Mouse (Mus musculus) hindbrain, embryonic 12.5 days (tissue): Measurements from ENCODE around the gene Kif1c. TPM values are rescaled to one million over a fixed set of nuclear protein-coding genes. Genes with fewer than 3 reads are reported as not detected.
"Not testable (repeated sequence)": the region's sequence is repeated elsewhere in the genome, so short reads cannot be mapped to it uniquely, and the experiment has no call there.

Experiments
- ATAC-seq: fragments of 200-750 bp; cut with Nextera tagmentation; 2 replicates; pipeline ENCODE4 v1.8.0; 2017; ENCODE audit warnings: moderate TSS enrichment; ENCODE audit not compliant: low FRiP score
- H3K27ac ChIP-seq: fragments of 300-500 bp; sonication (generic); 2 replicates; pipeline ENCODE4 v1.5.1; 2016; ENCODE audit warnings: mild to moderate bottlenecking
- H3K27me3 ChIP-seq: fragments of 300-500 bp; sonication (generic); 2 replicates; pipeline ENCODE4 v1.6.1; 2016; ENCODE audit warnings: mild to moderate bottlenecking
- H3K36me3 ChIP-seq: fragments of 300-500 bp; sonication (generic); 2 replicates; pipeline ENCODE4 v1.6.1; 2016; ENCODE audit warnings: mild to moderate bottlenecking
- H3K4me1 ChIP-seq: fragments of 300-500 bp; sonication (generic); 2 replicates; pipeline ENCODE4 v1.6.1; 2016
- H3K4me2 ChIP-seq: fragments of 300-500 bp; sonication (generic); replicated peaks from 2 replicates; pipeline ENCODE4 v1.6.1; 2016; ENCODE audit warnings: mild to moderate bottlenecking
- H3K4me3 ChIP-seq: fragments of 300-500 bp; sonication (generic); 2 replicates; pipeline ENCODE4 v1.5.1; 2016; ENCODE audit warnings: mild to moderate bottlenecking
- H3K9ac ChIP-seq: fragments of 300-500 bp; sonication (generic); 2 replicates; pipeline ENCODE4 v1.6.1; 2016; ENCODE audit warnings: mild to moderate bottlenecking, moderate library complexity
- H3K9me3 ChIP-seq: fragments of 300-500 bp; sonication (generic); replicated peaks from 2 replicates; pipeline ENCODE4 v1.6.1; 2016; ENCODE audit warnings: mild to moderate bottlenecking
- WGBS: fragments of 180-500 bp; shearing (Covaris S2); methylation state at CpG from one replicate; pipeline ENCODE4 v1.1.7; 2016; 5-methylcytosine and 5-hydroxymethylcytosine counted together
- polyA plus RNA-seq: library from polyadenylated mRNA; unstranded; fragments of >200 nt; fragmentation: Nextera tagmentation; extraction: Ambion mirVana; gene quantifications from 2 replicates; pipeline ENCODE4 v1.2.1, GENCODE M21; 2016

Gene Kif1c
- polyA plus RNA-seq, 1 experiment from 2014 or later, result 3.0 TPM

GRCm38 (mm10) chr11:70755645-70756044 lies 55.3 kb downstream of the Kif1c start:
- no peak overlapping the region for H3K4me2 ChIP-seq
- no peak overlapping the region for H3K9ac ChIP-seq
- no peaks in the 10 kb centered on the region for H3K36me3 ChIP-seq
- WGBS, result 15% methylated on average over 7 of the region's 7 CpGs
- H3K27me3 ChIP-seq, result no peaks in the 10 kb centered on the region
- no peak overlapping the region for H3K4me3 ChIP-seq
- ATAC-seq, result no peak
- no peaks in the 10 kb centered on the region for H3K4me1 ChIP-seq
- no peaks in the 10 kb centered on the region for H3K9me3 ChIP-seq
- H3K27ac ChIP-seq, result no peak overlapping the region

GRCm38 (mm10) chr11:70760446-70760845 lies 60.1 kb downstream of the Kif1c start:
- not testable (repeated sequence) for H3K27me3 ChIP-seq, H3K9ac ChIP-seq, H3K27ac ChIP-seq, H3K36me3 ChIP-seq, ATAC-seq, H3K4me1 ChIP-seq, H3K9me3 ChIP-seq, H3K4me3 ChIP-seq, H3K4me2 ChIP-seq
- 61% methylated on average over 3 of the region's 3 CpGs for WGBS

GRCm38 (mm10) chr11:70762641-70763040 lies 62.3 kb downstream of the Kif1c start:
- WGBS, result 86% methylated on average over 9 of the region's 9 CpGs
- Histone ChIP-seq H3K4me3 (no peak overlapping the region), H3K9me3 (no peaks in the 10 kb centered on the region), H3K9ac (no peak overlapping the region), H3K4me1 (peaks cover 4% of the 10 kb centered on the region; the same call in 1 of the 2 replicates), H3K36me3 (0 out of 2 replicates have a peak, but pooled peaks cover 4% of the 10 kb centered on the region), H3K27ac (no peak overlapping the region), H3K4me2 (no peak overlapping the region), H3K27me3 (no peaks in the 10 kb centered on the region)
- no peak for ATAC-seq

DNA sequence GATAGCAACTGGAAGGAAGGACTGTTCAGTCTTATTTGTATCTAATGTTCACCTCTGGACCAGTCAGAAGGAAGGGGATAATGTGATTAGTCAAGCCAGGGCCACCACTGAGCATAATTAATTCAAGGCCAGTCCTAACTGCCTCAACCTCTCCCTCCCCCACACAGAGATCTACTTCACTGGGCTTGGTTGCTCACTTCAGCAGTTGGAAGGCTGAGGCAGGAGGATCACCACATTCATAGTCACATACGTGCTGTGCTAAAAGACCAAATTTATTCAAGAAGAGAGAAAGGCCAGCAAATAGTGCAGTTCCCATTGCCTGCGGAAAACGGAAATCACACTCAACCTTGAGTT lies 63.2 kb downstream of the Kif1c start:
- WGBS, result 37% methylated on average over 3 of the region's 3 CpGs
- H3K27ac ChIP-seq, result peak overlapping the region; percentile 80

DNA sequence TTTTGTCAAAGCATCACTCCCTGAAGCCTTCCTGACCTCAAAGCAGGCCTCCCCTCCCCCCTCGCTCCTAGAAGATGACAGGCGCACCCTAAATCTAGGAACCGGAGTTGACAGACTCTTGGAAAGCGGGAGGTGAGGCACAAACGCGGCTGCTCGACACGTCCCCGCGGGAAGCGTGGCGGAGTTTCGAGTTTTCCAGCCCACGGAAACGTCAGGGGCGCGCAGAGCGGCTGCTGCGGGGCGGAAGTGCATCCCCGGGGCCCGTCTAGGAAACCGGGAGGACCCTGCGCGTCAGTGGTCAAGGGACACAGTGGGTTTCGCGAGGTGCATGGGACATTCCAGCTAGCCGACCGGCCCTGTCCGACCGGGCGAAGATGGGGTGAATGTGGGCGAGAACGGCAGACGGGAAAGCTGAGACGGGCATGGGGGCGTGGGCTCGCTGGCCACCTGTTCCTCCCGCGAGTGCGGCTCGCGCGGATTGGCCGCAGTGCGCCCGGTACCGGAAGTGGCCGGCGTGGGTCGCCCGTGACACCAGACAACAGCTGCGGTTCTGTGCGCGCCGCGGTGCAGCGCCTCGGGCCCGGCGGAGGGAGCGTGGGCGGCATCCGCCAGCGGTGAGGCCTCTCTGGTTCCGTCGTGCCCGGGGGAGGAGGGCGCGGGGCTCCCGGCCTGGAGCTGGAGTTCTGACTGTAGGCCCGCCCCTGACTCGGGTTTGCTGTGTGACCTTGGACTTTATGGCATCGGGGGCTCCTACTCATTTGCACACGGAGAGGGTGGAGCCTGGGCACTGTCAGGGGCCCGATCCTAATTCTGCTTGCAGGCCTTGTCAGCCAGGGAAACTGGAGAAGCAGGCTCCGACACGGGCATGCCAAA lies 63.8 kb downstream of the Kif1c start, which contains the start of gene Zfp3:
Gene Zfp3, plus strand, starts transcription at position 274 of the 873 bp plus-strand sequence.
- under 1% methylated on average over 78 of the region's 78 CpGs for whole genome bisulfite sequencing
- Histone ChIP-seq H3K9ac (peak within 1 kb of the TSS; percentile 82), H3K9me3 (no peaks in the 10 kb centered on the region), H3K27ac (peak within 1 kb of the TSS; percentile 80), H3K4me3 (peak within 1 kb of the TSS; percentile 85), H3K4me2 (peak within 1 kb of the TSS; percentile 75), H3K36me3 (0 out of 2 replicates have a peak, but pooled peaks cover 4% of the 10 kb centered on the region), H3K4me1 (peaks cover 4% of the 10 kb centered on the region; the same call in 1 of the 2 replicates), H3K27me3 (no peaks in the 10 kb centered on the region)
- peak; percentile 85 for ATAC-seq

More for the DNA sequence above, 63.2 kb downstream of the Kif1c start:
- H3K36me3 ChIP-seq, result 0 out of 2 replicates have a peak, but pooled peaks cover 4% of the 10 kb centered on the region
- peak overlapping the region; percentile 85 for H3K4me3 ChIP-seq
- H3K4me2 ChIP-seq, result peak overlapping the region; percentile 75
- no peaks in the 10 kb centered on the region for H3K27me3 ChIP-seq
- peak overlapping the region; percentile 82 for H3K9ac ChIP-seq
- ATAC-seq, result no peak
- H3K9me3 ChIP-seq, result no peaks in the 10 kb centered on the region
- H3K4me1 ChIP-seq, result peaks cover 4% of the 10 kb centered on the region; the same call in 1 of the 2 replicates

DNA sequence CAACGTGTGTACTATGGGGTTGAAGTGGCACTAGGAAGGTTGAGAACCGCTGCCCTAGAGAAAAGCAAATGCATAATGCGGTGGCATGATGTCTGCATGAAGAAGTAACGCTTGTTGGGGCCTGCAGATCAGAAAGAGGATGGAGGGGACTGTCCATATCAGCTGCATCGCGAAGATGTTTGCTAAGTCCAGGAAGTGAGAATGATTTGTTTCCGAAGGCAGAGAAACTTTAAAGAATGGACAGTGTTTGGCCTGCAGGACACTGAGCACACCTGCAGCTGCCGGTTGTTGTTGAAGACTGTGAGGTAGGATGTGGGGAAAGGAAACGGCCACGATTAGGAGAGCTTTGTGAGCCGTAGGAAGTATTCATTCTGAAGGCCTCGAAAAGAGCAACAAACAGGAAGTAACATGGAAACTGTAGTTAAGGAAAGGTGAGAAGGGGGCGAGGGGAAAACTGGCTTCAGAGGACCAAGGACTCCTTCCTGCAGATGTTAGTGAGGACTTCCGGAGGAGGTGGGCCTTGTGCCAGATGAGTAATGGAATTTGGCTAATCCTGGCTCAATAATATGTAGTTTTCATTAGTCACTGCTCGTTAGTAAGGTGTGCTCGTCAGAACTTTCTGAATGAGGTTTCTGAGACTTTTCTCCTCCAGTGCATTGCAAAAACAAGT lies 65.6 kb downstream of the Kif1c start:
- H3K4me2 ChIP-seq, result no peak overlapping the region
- no peak overlapping the region for H3K27ac ChIP-seq
- peaks cover 7% of the 10 kb centered on the region for H3K36me3 ChIP-seq
- H3K9me3 ChIP-seq, result no peaks in the 10 kb centered on the region
- H3K4me3 ChIP-seq, result no peak overlapping the region
- H3K4me1 ChIP-seq, result peaks cover 4% of the 10 kb centered on the region; the same call in 1 of the 2 replicates
- no peak for ATAC-seq
- H3K27me3 ChIP-seq, result no peaks in the 10 kb centered on the region
- WGBS, result 86% methylated on average over 16 of the region's 16 CpGs
- H3K9ac ChIP-seq, result no peak overlapping the region

DNA sequence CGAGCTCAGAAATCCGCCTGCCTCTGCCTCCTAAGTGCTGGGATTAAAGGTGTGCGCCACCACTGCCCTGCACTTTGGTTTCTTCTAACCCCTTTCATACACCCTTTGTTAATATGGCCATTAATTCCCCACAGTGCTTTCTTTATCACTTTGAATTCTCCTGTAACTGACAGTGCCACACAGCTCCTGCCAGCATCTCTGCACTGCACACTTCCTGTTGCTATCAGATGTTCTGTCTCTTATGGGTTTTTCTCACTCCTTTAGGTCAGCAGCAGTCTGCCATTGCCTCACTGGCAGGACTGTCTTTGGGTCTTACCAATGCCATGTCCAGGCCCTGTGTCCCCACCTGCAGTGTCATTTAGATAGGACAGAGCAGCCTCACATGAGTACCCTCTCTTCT lies 70.5 kb downstream of the Kif1c start:
- 83% methylated on average over 3 of the region's 3 CpGs for WGBS
- H3K9ac ChIP-seq, result no peak overlapping the region

DNA sequence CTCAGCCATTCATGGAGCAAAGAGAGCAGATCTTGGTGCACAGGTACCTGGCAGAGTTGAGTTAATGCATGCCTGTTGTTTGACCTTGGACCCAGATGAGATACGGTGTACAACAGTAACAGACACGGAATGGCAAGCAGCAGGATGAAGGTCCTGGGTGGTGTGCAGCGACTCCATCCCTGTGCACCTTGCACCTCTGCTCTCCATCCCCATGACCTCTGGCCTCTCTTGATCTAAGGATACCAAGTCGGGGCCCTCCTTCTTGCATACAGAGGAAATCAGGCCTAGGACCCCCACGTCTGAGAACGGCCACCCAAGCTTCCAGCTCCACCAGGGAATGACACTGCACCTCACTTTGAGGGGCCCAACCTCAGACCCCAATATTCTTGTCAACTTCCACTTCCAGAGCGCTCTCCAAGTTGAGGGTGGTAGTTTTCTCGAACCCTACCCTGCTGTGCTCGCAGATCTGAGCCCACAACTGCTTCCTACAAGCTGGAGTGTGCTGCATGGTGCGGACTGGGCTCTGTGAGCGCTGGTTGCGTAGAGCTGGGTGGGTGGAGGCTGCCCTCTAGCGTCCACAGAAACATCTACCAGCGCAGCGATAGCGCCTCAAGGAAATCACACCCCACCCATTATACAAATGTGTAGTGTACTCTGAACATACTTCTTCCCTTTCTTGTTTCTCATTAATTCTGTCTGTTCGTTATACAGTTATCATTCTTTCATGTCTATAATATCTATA lies 76.7 kb downstream of the Kif1c start:
- 26% methylated on average over 17 of the region's 17 CpGs for WGBS
- ATAC-seq, result peak; percentile 67; the same call in 1 of the 2 replicates
- Histone ChIP-seq H3K9me3 (no peaks in the 10 kb centered on the region), H3K4me3 (no peak overlapping the region), H3K36me3 (peaks cover 23% of the 10 kb centered on the region), H3K4me2 (no peak overlapping the region), H3K4me1 (no peaks in the 10 kb centered on the region), H3K27me3 (no peaks in the 10 kb centered on the region), H3K9ac (0 out of 2 replicates have a peak overlapping the region, but pooled peaks have one; percentile 18), H3K27ac (no peak overlapping the region)

More for the DNA sequence above, 70.5 kb downstream of the Kif1c start:
- Histone ChIP-seq H3K4me1 (no peaks in the 10 kb centered on the region), H3K4me2 (no peak overlapping the region), H3K36me3 (peaks cover 40% of the 10 kb centered on the region), H3K27ac (no peak overlapping the region), H3K9me3 (no peaks in the 10 kb centered on the region), H3K4me3 (no peak overlapping the region), H3K27me3 (no peaks in the 10 kb centered on the region)
- no peak for ATAC-seq

GRCm38 (mm10) chr11:70777634-70778033 lies 77.3 kb downstream of the Kif1c start:
- Histone ChIP-seq H3K27ac (no peak overlapping the region), H3K36me3 (peaks cover 16% of the 10 kb centered on the region), H3K4me1 (no peaks in the 10 kb centered on the region), H3K27me3 (no peaks in the 10 kb centered on the region), H3K9me3 (no peaks in the 10 kb centered on the region), H3K4me2 (no peak overlapping the region), H3K9ac (no peak overlapping the region), H3K4me3 (no peak overlapping the region)
- ATAC-seq, result no peak
- 71% methylated on average over 6 of the region's 6 CpGs for WGBS

DNA sequence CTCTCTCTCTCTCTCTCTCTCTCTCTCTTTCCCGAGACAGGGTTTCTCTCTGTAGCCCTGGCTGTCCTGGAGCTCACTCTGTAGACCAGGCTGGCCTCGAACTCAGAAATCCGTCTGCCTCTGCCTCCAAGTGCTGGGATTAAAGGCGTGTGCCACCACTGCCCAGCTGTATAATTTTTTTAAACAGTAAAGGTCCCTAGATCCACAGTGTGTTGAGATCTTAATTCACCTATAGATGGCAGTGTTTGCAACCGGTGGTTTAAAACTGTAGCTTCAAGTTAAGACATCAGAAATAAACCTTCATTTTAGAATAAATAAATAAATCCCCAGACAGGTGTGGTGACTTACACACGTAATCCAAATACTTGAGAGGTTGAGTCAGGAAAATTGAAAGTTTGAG lies 77.7 kb downstream of the Kif1c start:
- not testable (repeated sequence) for H3K4me3 ChIP-seq, H3K27me3 ChIP-seq, H3K9me3 ChIP-seq, H3K4me1 ChIP-seq, H3K9ac ChIP-seq, ATAC-seq, H3K4me2 ChIP-seq, H3K27ac ChIP-seq
- WGBS, result 27% methylated on average over 6 of the region's 6 CpGs
- H3K36me3 ChIP-seq, result peaks cover 14% of the 10 kb centered on the region; the same call in 1 of the 2 replicates
